Comparison of ENCODE assay signal across 8 mouse cellular contexts in genomic region chr16:30587494-30588327, GRCm38 (mm10). TPM values are rescaled to one million over a fixed set of nuclear protein-coding genes. Genes with fewer than 3 reads are reported as not detected.
A peak's percentile ranks its signal among the peaks of the same experiment; 100 is the strongest.
DNase-seq lines count a peak whose midpoint lies in the region; ATAC-seq lines count a peak whose summit lies in the region.

TSS of gene Lsg1 (minus strand) at chr16:30587592.

- peak; percentile 98 for DNase-seq in adipocyte (ENCODE audit: low spot score)
- peak; percentile 95 for DNase-seq in embryo, embryonic 10 days (ENCODE audit: low spot score)
- peak; percentile 80 for DNase-seq in gastrocnemius, postnatal 10 days
- DNase-seq in induced T-regulatory cell, adult 2 months (ENCODE audit: low read depth) = peak; percentile 99
- DNase-seq in left cerebral cortex, adult 9 months (ENCODE audit: low spot score in 2 of 2) = peak; percentile 76 to 90
- peak; percentile 79 for DNase-seq in right cerebral cortex, postnatal 14 days
- peak; percentile 80 to 85 for DNase-seq in urinary bladder, postnatal 36 days (ENCODE audit: low spot score in 2 of 2)

- peak; percentile 93 for ATAC-seq in megakaryocyte progenitor cell, adult 5-6 weeks (replicated peaks; ENCODE audit: poor library complexity)

RNA-seq across cellular contexts. Expression of gene Lsg1, which starts in this region (rescaled TPM):
- 10 to 100 TPM; 20.6 to 21.8 TPM for total RNA-seq in gastrocnemius, postnatal 10 days (2021)
- total RNA-seq in megakaryocyte progenitor cell, adult 5-6 weeks (2015) = 36.4 and 42.8 TPM in 2 replicates
- 69.8 and 74.7 TPM in 2 replicates for total RNA-seq in megakaryocyte progenitor cell, adult 5-6 weeks (2017)

Comparison
In these comparisons a context has a peak if more than half of its experiments do, and no peak if none do; other contexts are left out.
1. Peak in every context shown above with its lines: DNase-seq and ATAC-seq.